Mouse (Mus musculus): ENCODE measurements around the gene Fam241b.

Fam241b gene

GRCm38 (mm10) chr10:62143820-62144219 is at the start of gene Fam241b:
Gene Fam241b (minus strand): TSS chr10:62143920.
- DNase-seq: no peak

- DNase-seq: peak; percentile 51
Measured at GRCm38 (mm10) chr10:62192701-62193157, 49.0 kb upstream of the Fam241b start.

- no peak for DNase-seq
Measured at GRCm38 (mm10) chr10:62190821-62191220, 47.1 kb upstream of the Fam241b start.

GRCm38 (mm10) chr10:62189910-62190309 is 46.2 kb upstream of the Fam241b start:
- DNase-seq: peak; percentile 55

- no peak for DNase-seq
Measured at GRCm38 (mm10) chr10:62189303-62189702, 45.6 kb upstream of the Fam241b start.

GRCm38 (mm10) chr10:62186882-62187281 is 43.2 kb upstream of the Fam241b start:
- peak; percentile 88 for DNase-seq

- DNase-seq: peak; percentile 95
Measured at GRCm38 (mm10) chr10:62183053-62183452, 39.3 kb upstream of the Fam241b start.

GRCm38 (mm10) chr10:62182471-62183014 is 38.8 kb upstream of the Fam241b start:
- no peak for DNase-seq

GRCm38 (mm10) chr10:62181701-62182100 is 38.0 kb upstream of the Fam241b start:
- no peak for DNase-seq

GRCm38 (mm10) chr10:62179944-62180343 is 36.2 kb upstream of the Fam241b start:
- no peak for DNase-seq

- DNase-seq: no peak
Measured at GRCm38 (mm10) chr10:62174533-62175313, 31.0 kb upstream of the Fam241b start.

GRCm38 (mm10) chr10:62173941-62174448 is 30.3 kb upstream of the Fam241b start:
- no peak for DNase-seq

- DNase-seq: no peak
Measured at GRCm38 (mm10) chr10:62172841-62173553, 29.3 kb upstream of the Fam241b start.

GRCm38 (mm10) chr10:62162410-62162809 is 18.7 kb upstream of the Fam241b start:
- DNase-seq: peak; percentile 18

- no peak for DNase-seq
Measured at GRCm38 (mm10) chr10:62149929-62150328, 6.2 kb upstream of the Fam241b start.

GRCm38 (mm10) chr10:62147466-62148248 is 3.9 kb upstream of the Fam241b start:
- DNase-seq: no peak

GRCm38 (mm10) chr10:62145957-62146356 is 2.2 kb upstream of the Fam241b start:
- DNase-seq: no peak

GRCm38 (mm10) chr10:62138040-62138439 is 5.7 kb downstream of the Fam241b start:
- peak; percentile 27 for DNase-seq

GRCm38 (mm10) chr10:62137150-62137549 is 6.6 kb downstream of the Fam241b start:
- DNase-seq: no peak

GRCm38 (mm10) chr10:62135696-62136470 is 7.8 kb downstream of the Fam241b start:
- no peak for DNase-seq

GRCm38 (mm10) chr10:62132691-62133281 is 10.9 kb downstream of the Fam241b start, which contains the start of gene Neurog3:
Gene Neurog3 (plus strand): TSS chr10:62133090.
- peak; percentile 13 for DNase-seq

Data from lung, postnatal 10 days (tissue).